Mouse (Mus musculus) forebrain, postnatal 0 days (tissue): ENCODE measurements around the gene Eif2b3. TPM values are rescaled to one million over a fixed set of nuclear protein-coding genes. Genes with fewer than 3 reads are reported as not detected.

Experiments
- ATAC-seq: fragments of 200-750 bp; cut with Nextera tagmentation; 2 replicates; pipeline ENCODE4 v1.8.0; 2017; ENCODE audit warnings: mild to moderate bottlenecking, moderate library complexity
- DNase-seq: peaks from one replicate; pipeline ENCODE4 v3.0.0-alpha.2; 2015
- H3K27ac ChIP-seq: fragments of 300-500 bp; sonication (generic); 2 replicates; pipeline ENCODE4 v1.5.1; 2014; ENCODE audit warnings: low read depth, mild to moderate bottlenecking, antibody characterized with exemption, low read length, moderate library complexity, mixed read lengths
- H3K27me3 ChIP-seq: fragments of 300-500 bp; sonication (generic); 2 replicates; pipeline ENCODE4 v1.6.1; 2014; ENCODE audit warnings: mild to moderate bottlenecking, low read length, mixed read lengths; ENCODE audit not compliant: insufficient read depth
- H3K36me3 ChIP-seq: fragments of 300-500 bp; sonication (generic); 2 replicates; pipeline ENCODE4 v1.6.1; 2014; ENCODE audit warnings: mild to moderate bottlenecking, moderate library complexity; ENCODE audit not compliant: insufficient read depth
- H3K4me1 ChIP-seq: fragments of 300-500 bp; sonication (generic); 2 replicates; pipeline ENCODE4 v1.6.1; 2014; ENCODE audit warnings: antibody characterized with exemption; ENCODE audit not compliant: insufficient read depth
- H3K4me2 ChIP-seq: fragments of 300-500 bp; sonication (generic); 2 replicates; pipeline ENCODE4 v1.6.1; 2014; ENCODE audit warnings: low read depth, mild to moderate bottlenecking, moderate library complexity
- H3K4me3 ChIP-seq: fragments of 300-500 bp; sonication (generic); 2 replicates; pipeline ENCODE4 v1.5.1; 2014; ENCODE audit warnings: low read depth, low read length, mixed read lengths
- H3K9ac ChIP-seq: fragments of 300-500 bp; sonication (generic); 2 replicates; pipeline ENCODE4 v1.6.1; 2014; ENCODE audit warnings: mild to moderate bottlenecking
- H3K9me3 ChIP-seq: fragments of 300-500 bp; sonication (generic); 2 replicates; pipeline ENCODE4 v1.6.1; 2016; ENCODE audit warnings: low read length
- CTCF ChIP-seq: sonication (generic); IDR thresholded peaks from 2 replicates; pipeline ENCODE4 v1.5.1; 2016; ENCODE audit warnings: antibody characterized with exemption, control low read depth, low read depth
- WGBS: fragments of 180-500 bp; shearing (Covaris S2); extraction: QIAGEN DNeasy Blood & Tissue Kit; methylation state at CpG from one replicate; pipeline ENCODE4 v1.1.7; 2014; 5-methylcytosine and 5-hydroxymethylcytosine counted together
- polyA plus RNA-seq: library from polyadenylated mRNA; unstranded; fragments of >200 nt; fragmentation: Nextera tagmentation; extraction: Ambion mirVana; gene quantifications from 2 replicates; pipeline ENCODE4 v1.2.1, GENCODE M21; 2015
- total RNA-seq: library from RNA; depleted of rRNA; stranded (reverse); fragments of >200 nt; gene quantifications from 2 replicates; pipeline ENCODE4 v1.2.3, GENCODE M21; 2014

Gene Eif2b3
- total and polyA plus RNA-seq, 2 experiments from 2014 or later, result 24.7 to 59.9 TPM

DNA sequence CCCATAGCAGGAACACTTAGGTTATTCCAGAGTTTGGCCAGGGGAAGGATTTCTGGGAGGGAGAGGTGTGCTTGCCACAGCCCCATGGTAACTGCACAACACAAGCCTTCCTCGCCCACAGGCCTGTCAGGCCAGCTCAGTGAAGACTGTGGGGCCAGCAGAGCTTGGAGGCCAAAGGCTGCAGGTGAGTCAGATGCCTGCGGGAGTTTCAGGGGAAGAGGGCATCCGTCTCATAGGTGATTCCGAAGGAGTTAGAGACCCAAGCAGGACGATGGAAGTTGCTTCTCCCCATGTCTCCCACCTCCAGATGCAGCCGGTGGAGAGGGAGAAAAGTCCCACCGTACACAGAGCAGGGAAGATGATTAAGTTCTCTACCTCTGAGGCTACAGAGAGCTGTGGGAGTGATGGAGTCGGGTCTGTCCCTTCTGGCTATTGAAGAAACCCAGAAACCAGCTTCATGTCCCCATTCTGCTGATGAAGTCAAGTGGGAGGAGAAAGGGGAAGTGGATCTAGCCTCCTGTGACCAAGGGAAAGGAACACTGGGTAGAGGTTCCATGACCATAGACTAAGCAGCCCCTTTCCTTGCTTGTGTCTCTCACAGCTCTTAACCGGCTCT is 107.6 kb downstream of the Eif2b3 start, which contains the start of gene Tctex1d4:
Gene Tctex1d4 (plus strand): TSS at position 120 of the 616 bp plus-strand sequence.
- TF ChIP-seq CTCF, result no peak
- peak within 1 kb of the TSS; percentile 44 for H3K9ac ChIP-seq
- peaks cover 24% of the 10 kb centered on the region for H3K36me3 ChIP-seq
- H3K9me3 ChIP-seq, result no peaks in the 10 kb centered on the region
- no peak within 1 kb of the TSS for H3K4me3 ChIP-seq
- ATAC-seq, result no peak
- H3K4me1 ChIP-seq, result peaks cover 11% of the 10 kb centered on the region
- peak within 1 kb of the TSS; percentile 72 for H3K27ac ChIP-seq
- no peak for DNase-seq
- H3K27me3 ChIP-seq, result no peaks in the 10 kb centered on the region
- H3K4me2 ChIP-seq, result no peak within 1 kb of the TSS
- WGBS, result 90% methylated on average over 9 of the region's 9 CpGs

DNA sequence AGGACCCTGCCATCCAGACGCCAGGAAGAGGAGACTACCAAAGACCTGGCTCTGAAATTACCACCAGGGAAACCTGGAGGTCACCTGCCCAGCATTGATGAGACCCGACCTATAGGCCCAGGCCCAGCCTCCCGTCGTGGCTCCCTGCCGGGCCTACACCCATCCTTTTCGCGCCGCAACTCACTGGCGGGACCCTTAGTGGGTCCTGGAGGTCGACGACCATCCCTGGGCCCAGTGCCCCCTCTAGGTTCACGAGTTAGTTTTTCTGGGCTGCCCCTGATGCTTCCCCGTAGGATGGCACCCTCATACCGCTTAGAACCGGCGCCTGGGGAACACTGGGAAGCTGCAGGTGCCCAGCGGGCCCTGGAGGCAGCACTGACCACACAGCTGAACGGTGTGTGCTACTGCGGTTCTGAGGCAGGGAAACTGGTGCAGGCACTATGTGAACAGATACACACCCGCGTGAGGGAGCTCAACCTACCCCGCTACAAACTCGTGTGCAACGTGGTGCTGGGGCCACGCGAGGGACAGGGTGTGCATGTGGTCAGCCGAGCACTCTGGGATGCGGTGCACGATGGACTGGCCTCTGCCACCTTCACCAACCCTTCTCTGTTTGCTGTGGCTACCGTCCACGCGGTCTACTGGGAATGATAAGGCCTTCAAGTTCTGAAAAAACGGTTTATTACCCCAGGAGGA is 108.9 kb downstream of the Eif2b3 start:
- DNase-seq, result no peak
- 91% methylated on average over 33 of the region's 33 CpGs for WGBS
- Histone ChIP-seq H3K27me3 (no peaks in the 10 kb centered on the region), H3K36me3 (peaks cover 24% of the 10 kb centered on the region), H3K4me3 (no peak overlapping the region), H3K9ac (no peak overlapping the region), H3K4me1 (peaks cover 16% of the 10 kb centered on the region), H3K27ac (no peak overlapping the region), H3K9me3 (no peaks in the 10 kb centered on the region), H3K4me2 (no peak overlapping the region)
- ATAC-seq, result no peak
- no peak for TF ChIP-seq CTCF

- no peak for ATAC-seq
Observed at GRCm38 (mm10) chr4:117130790-117131189, 111.6 kb downstream of the Eif2b3 start.

DNA sequence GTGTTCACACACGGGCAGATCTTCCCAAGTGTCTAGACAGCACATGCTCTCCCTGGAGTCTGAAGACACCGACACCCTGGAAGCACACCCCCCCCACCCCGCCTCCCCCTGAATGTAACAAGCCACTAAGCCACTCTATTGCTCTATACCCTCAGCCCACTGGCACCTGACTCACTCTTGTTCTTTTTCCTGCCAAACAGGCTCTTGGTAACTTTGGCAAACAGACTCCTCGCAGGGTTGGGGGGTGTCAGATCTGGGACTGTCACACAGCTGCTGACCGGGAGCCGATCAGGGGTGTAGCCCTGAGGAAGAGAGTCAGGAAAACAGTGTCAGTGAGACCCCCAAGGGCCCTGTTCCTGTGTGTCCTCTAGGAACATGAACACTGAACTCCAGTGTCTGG is 112.0 kb downstream of the Eif2b3 start:
- Histone ChIP-seq H3K36me3 (peaks cover 24% of the 10 kb centered on the region), H3K27ac (no peak overlapping the region), H3K27me3 (no peaks in the 10 kb centered on the region), H3K4me2 (no peak overlapping the region), H3K4me3 (no peak overlapping the region), H3K4me1 (peaks cover 5% of the 10 kb centered on the region; the same call in 1 of the 2 replicates), H3K9ac (no peak overlapping the region), H3K9me3 (no peaks in the 10 kb centered on the region)
- ATAC-seq (no peak), DNase-seq (no peak)
- 66% methylated on average over 6 of the region's 6 CpGs for WGBS
- TF ChIP-seq CTCF, result no peak

More at GRCm38 (mm10) chr4:117130790-117131189, 111.6 kb downstream of the Eif2b3 start:
- no peaks in the 10 kb centered on the region for H3K9me3 ChIP-seq
- TF ChIP-seq CTCF, result no peak
- H3K4me3 ChIP-seq, result no peak overlapping the region
- no peak overlapping the region for H3K4me2 ChIP-seq
- H3K27ac ChIP-seq, result no peak overlapping the region
- no peak overlapping the region for H3K9ac ChIP-seq
- 41% methylated on average over 6 of the region's 6 CpGs for WGBS
- no peak for DNase-seq
- peaks cover 24% of the 10 kb centered on the region for H3K36me3 ChIP-seq
- H3K27me3 ChIP-seq, result no peaks in the 10 kb centered on the region
- H3K4me1 ChIP-seq, result peaks cover 5% of the 10 kb centered on the region

DNA sequence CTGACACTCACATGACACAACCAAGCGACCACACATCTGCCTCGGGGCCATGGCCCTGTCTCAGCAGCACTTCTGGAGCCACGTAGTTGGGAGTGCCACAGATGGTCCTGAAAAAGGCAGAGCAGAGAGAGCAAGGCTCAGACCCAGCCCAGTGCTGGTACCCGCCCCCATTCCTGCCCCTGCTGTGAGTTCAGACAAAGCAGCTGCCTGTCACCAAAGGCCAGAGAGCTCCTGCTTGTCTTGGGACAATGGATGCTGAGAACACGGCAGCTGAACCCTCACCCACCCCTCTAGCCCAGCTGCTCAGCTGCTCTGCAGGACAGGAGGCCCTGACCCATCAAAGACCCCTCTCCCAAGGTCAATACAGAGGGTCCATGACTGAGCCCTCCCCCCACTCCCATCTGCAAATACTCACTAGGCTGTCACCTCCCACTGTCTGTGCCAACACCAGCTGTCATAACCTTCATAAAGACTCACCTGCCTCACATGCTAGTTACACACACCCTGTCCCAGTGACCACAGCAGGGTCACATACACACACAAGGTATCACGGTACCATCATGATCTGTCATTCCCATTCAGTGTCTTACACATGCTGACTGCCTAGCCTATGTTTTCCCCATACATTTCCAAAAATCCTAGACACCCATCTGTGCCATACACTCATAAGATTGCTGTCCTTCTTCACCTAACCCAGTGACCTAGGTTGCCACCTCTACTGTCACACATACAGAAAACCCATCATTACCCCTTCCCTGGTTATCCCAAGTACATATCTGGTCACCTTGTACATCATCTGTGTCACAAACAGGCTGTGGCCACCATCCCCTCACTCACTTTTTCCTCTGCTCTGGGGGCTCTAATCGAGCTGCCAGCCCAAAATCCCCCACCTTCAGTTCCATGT is 112.9 kb downstream of the Eif2b3 start:
- DNase-seq (no peak), ATAC-seq (no peak)
- 6% methylated on average over 7 of the region's 7 CpGs for WGBS
- Histone ChIP-seq H3K27ac (no peak overlapping the region), H3K9ac (peak overlapping the region; percentile 74), H3K4me3 (peak overlapping the region; percentile 81), H3K27me3 (no peaks in the 10 kb centered on the region), H3K36me3 (peaks cover 24% of the 10 kb centered on the region), H3K9me3 (no peaks in the 10 kb centered on the region), H3K4me2 (peak overlapping the region; percentile 90), H3K4me1 (peaks cover 5% of the 10 kb centered on the region; the same call in 1 of the 2 replicates)
- no peak for TF ChIP-seq CTCF

GRCm38 (mm10) chr4:117132794-117133143 is 113.6 kb downstream of the Eif2b3 start:
- Histone ChIP-seq H3K4me3 (peak overlapping the region; percentile 81), H3K36me3 (peaks cover 24% of the 10 kb centered on the region), H3K4me1 (peaks cover 5% of the 10 kb centered on the region; the same call in 1 of the 2 replicates), H3K4me2 (peak overlapping the region; percentile 90), H3K9me3 (no peaks in the 10 kb centered on the region), H3K27ac (no peak overlapping the region; the same call in 1 of the 2 replicates), H3K9ac (peak overlapping the region; percentile 74), H3K27me3 (no peaks in the 10 kb centered on the region)
- TF ChIP-seq CTCF, result no peak
- ATAC-seq (no peak), DNase-seq (peak; percentile 37)
- WGBS, result 9% methylated on average over 11 of the region's 11 CpGs
